Comparison of ENCODE assay signal across 7 mouse cellular contexts in genomic region chr12:110460418-110461300, GRCm38 (mm10). TPM values are rescaled to one million over a fixed set of nuclear protein-coding genes. Genes with fewer than 3 reads are reported as not detected.
DNase-seq lines count a peak whose midpoint lies in the region; ATAC-seq lines count a peak whose summit lies in the region.

No protein-coding gene starts in this region.

- no peak overlapping the region for H3K4me2 ChIP-seq in heart, embryonic 11.5 days
- no peak overlapping the region for H3K4me2 ChIP-seq in liver, embryonic 15.5 days

- peak; percentile 82 to 90 for DNase-seq in adrenal gland, adult (ENCODE audit: inconsistent age in 2 of 2, low spot score in 1 of 2)
- DNase-seq in adrenal gland, postnatal 36 days, result peak; percentile 81 to 84
- DNase-seq in urinary bladder, postnatal 25 days (ENCODE audit: low spot score), result no peak
- no peak for DNase-seq in gastrocnemius, postnatal 36 days
- DNase-seq in layer of hippocampus, adult 8-10 months (ENCODE audit: low spot score in 2 of 2), result no peak

- peak overlapping the region; percentile 32; the same call in 1 of the 2 replicates for H3K27ac ChIP-seq in heart, embryonic 11.5 days (ENCODE audit: low read depth, low read length)
- H3K27ac ChIP-seq in liver, embryonic 15.5 days (replicated peaks), result no peak overlapping the region

- H3K9ac ChIP-seq in heart, embryonic 11.5 days (ENCODE audit: low read depth, low read length), result no peak overlapping the region
- H3K9ac ChIP-seq in liver, embryonic 15.5 days, result no peak overlapping the region

- intact Hi-C loops in gastrocnemius, postnatal 36 days (cut with DNase I), result loop anchor here (5.0 kb wide), 1 partner anchor 117 kb away; no protein-coding TSS in a partner anchor

- WGBS in heart, embryonic 11.5 days (ENCODE audit: insufficient replicate concordance), result 72% methylated on average over 18 of the region's 18 CpGs
- 60% methylated on average over 18 of the region's 18 CpGs for WGBS in liver, embryonic 15.5 days (ENCODE audit: insufficient replicate concordance)

- no peak overlapping the region for H3K4me3 ChIP-seq in heart, embryonic 11.5 days (ENCODE audit: low read depth, low read length)
- no peak overlapping the region for H3K4me3 ChIP-seq in liver, embryonic 15.5 days (replicated peaks)

- no peaks in the 10 kb centered on the region for H3K27me3 ChIP-seq in heart, embryonic 11.5 days (ENCODE audit: control insufficient read depth, insufficient read depth, low read length)
- no peaks in the 10 kb centered on the region for H3K27me3 ChIP-seq in liver, embryonic 15.5 days

- peaks cover 30% of the 10 kb centered on the region for H3K4me1 ChIP-seq in heart, embryonic 11.5 days (ENCODE audit: control insufficient read depth, insufficient read depth, low read length)
- H3K4me1 ChIP-seq in liver, embryonic 15.5 days (replicated peaks), result peaks cover 16% of the 10 kb centered on the region; the same call in 1 of the 2 replicates

- H3K36me3 ChIP-seq in heart, embryonic 11.5 days (ENCODE audit: control insufficient read depth, insufficient read depth, low read length), result no peaks in the 10 kb centered on the region
- no peaks in the 10 kb centered on the region for H3K36me3 ChIP-seq in liver, embryonic 15.5 days (replicated peaks)

- no peaks in the 10 kb centered on the region for H3K9me3 ChIP-seq in heart, embryonic 11.5 days (replicated peaks; ENCODE audit: control insufficient read depth, low read length)
- H3K9me3 ChIP-seq in liver, embryonic 15.5 days (replicated peaks), result no peaks in the 10 kb centered on the region

- ATAC-seq in heart, embryonic 11.5 days (replicated peaks; ENCODE audit: insufficient number of reproducible peaks, low FRiP score, low TSS enrichment), result peak; percentile 64; the same call in 1 of the 2 replicates
- peak; percentile 38; the same call in 1 of the 2 replicates for ATAC-seq in liver, embryonic 15.5 days (ENCODE audit: insufficient read depth)

RNA-seq across cellular contexts. Expression of gene Ppp2r5c, which starts 13.7 kb away (rescaled TPM):
- total RNA-seq in adrenal gland, postnatal 36 days (2021), result 100 to 1,000 TPM; 104 to 114 TPM
- 137 and 139 TPM in 2 replicates for polyA plus RNA-seq in heart, embryonic 11.5 days (2014; fragmentation: Nextera tagmentation; extraction: Ambion mirVana)
- polyA plus RNA-seq in liver, embryonic 15.5 days (2015; fragmentation: Nextera tagmentation; extraction: Ambion mirVana), result 64.2 and 66.0 TPM in 2 replicates
- 10 to 100 TPM; 61.1 to 68.9 TPM for total RNA-seq in gastrocnemius, postnatal 36 days (2021)
- 100 to 1,000 TPM; 227 to 249 (median 241) TPM for total RNA-seq in layer of hippocampus, adult 8-10 months (2022)

Comparison
In these comparisons a context has a peak if more than half of its experiments do, and no peak if none do; other contexts are left out.
1. DNase-seq: peak in adrenal gland, adult (2 of 2) and adrenal gland, postnatal 36 days (2 of 2); none in urinary bladder, postnatal 25 days (single experiment), gastrocnemius, postnatal 36 days (0 of 2) and layer of hippocampus, adult 8-10 months (0 of 2).